ENCODE assay signal across 8 mouse cellular contexts in the genomic region with DNA sequence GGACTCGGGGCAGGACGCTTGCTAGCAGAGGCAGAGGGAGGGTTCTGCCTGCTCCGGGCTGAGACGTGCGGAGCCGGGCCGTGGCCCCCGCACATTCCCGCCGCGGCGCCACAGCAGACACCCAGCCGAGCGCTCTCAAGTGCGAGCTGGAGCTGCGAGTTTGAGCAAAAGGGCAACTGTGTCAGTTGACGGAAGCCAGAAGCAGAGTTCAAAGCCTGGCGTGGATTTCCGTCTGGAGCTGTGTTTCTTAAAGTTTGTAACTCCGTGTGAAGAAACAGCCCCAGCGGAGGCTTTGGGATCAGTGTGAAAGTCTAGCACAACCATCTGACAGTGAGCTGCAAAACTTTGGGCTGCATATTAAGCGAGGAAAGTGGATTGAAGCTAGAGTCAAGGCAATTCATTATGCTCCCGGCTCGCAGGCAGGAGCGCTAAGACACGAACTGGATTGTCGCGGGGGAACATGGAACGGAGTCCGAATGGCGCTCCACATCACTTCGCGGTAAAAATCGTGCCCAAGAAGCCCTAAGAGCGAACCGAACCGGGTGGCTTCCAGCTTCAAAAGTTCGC. TPM values are rescaled to one million over a fixed set of nuclear protein-coding genes. Genes with fewer than 3 reads are reported as not detected.
DNase-seq lines count a peak whose midpoint lies in the region; ATAC-seq lines count a peak whose summit lies in the region.

No protein-coding gene starts in this region.

- H3K9me3 ChIP-seq in heart, embryonic 13.5 days, result no peaks in the 10 kb centered on the region
- H3K9me3 ChIP-seq in liver, embryonic 12.5 days (replicated peaks), result no peaks in the 10 kb centered on the region
- no peaks in the 10 kb centered on the region for H3K9me3 ChIP-seq in stomach, embryonic 15.5 days

- H3K27ac ChIP-seq in brown adipose tissue, adult 24 weeks (replicated peaks; ENCODE audit: low read depth, low read length), result peak overlapping the region; percentile 86
- peak overlapping the region; percentile 100 for H3K27ac ChIP-seq in heart, embryonic 13.5 days (replicated peaks)
- H3K27ac ChIP-seq in liver, embryonic 12.5 days, result peak overlapping the region; percentile 100
- H3K27ac ChIP-seq in stomach, embryonic 15.5 days, result peak overlapping the region; percentile 100

- H3K36me3 ChIP-seq in heart, embryonic 13.5 days, result no peaks in the 10 kb centered on the region
- H3K36me3 ChIP-seq in liver, embryonic 12.5 days, result no peaks in the 10 kb centered on the region
- no peaks in the 10 kb centered on the region for H3K36me3 ChIP-seq in stomach, embryonic 15.5 days

- H3K4me2 ChIP-seq in heart, embryonic 13.5 days, result peak overlapping the region; percentile 88
- H3K4me2 ChIP-seq in liver, embryonic 12.5 days, result peak overlapping the region; percentile 97
- H3K4me2 ChIP-seq in stomach, embryonic 15.5 days, result peak overlapping the region; percentile 93

- peaks cover 7% of the 10 kb centered on the region; the same call in 1 of the 2 replicates for H3K4me1 ChIP-seq in brown adipose tissue, adult 24 weeks (ENCODE audit: control insufficient read depth, insufficient read depth, insufficient read length, low read length)
- peaks cover 19% of the 10 kb centered on the region for H3K4me1 ChIP-seq in heart, embryonic 13.5 days
- H3K4me1 ChIP-seq in liver, embryonic 12.5 days, result peaks cover 30% of the 10 kb centered on the region
- peaks cover 17% of the 10 kb centered on the region for H3K4me1 ChIP-seq in stomach, embryonic 15.5 days

- peak; percentile 77 for DNase-seq in fat pad, adult 2 months (ENCODE audit: extremely low read depth, low read depth, low spot score)
- DNase-seq in kidney, postnatal 10 days, result peak; percentile 91
- DNase-seq in natural killer cell, adult 2 months (ENCODE audit: low spot score in 2 of 2), result peak; percentile 76 to 81

- no peaks in the 10 kb centered on the region for H3K27me3 ChIP-seq in heart, embryonic 13.5 days (replicated peaks)
- H3K27me3 ChIP-seq in liver, embryonic 12.5 days (replicated peaks), result no peaks in the 10 kb centered on the region
- no peaks in the 10 kb centered on the region for H3K27me3 ChIP-seq in stomach, embryonic 15.5 days (replicated peaks)

- H3K4me3 ChIP-seq in brown adipose tissue, adult 24 weeks (ENCODE audit: insufficient read depth, low read depth, low read length), result peak overlapping the region; percentile 64
- H3K4me3 ChIP-seq in heart, embryonic 13.5 days, result peak overlapping the region; percentile 100
- H3K4me3 ChIP-seq in liver, embryonic 12.5 days, result peak overlapping the region; percentile 99
- H3K4me3 ChIP-seq in stomach, embryonic 15.5 days (replicated peaks), result peak overlapping the region; percentile 62

- peak; percentile 49 for ATAC-seq in CD4-positive, CD25-positive, alpha-beta regulatory T cell, adult 4 months
- ATAC-seq in heart, embryonic 13.5 days (ENCODE audit: extremely low read depth, insufficient number of reproducible peaks, low FRiP score, low TSS enrichment), result peak; percentile 10; the same call in 1 of the 2 replicates
- ATAC-seq in liver, embryonic 12.5 days, result peak; percentile 48
- peak; percentile 44 for ATAC-seq in stomach, embryonic 15.5 days (ENCODE audit: insufficient read depth, low FRiP score, low read depth)

- peak overlapping the region; percentile 100 for H3K9ac ChIP-seq in heart, embryonic 13.5 days
- peak overlapping the region; percentile 100 for H3K9ac ChIP-seq in liver, embryonic 12.5 days
- H3K9ac ChIP-seq in stomach, embryonic 15.5 days, result peak overlapping the region; percentile 70

- under 1% methylated on average over 38 of the region's 38 CpGs for WGBS in heart, embryonic 13.5 days
- WGBS in liver, embryonic 12.5 days (ENCODE audit: insufficient replicate concordance), result under 1% methylated on average over 38 of the region's 38 CpGs
- WGBS in stomach, embryonic 15.5 days, result under 1% methylated on average over 38 of the region's 38 CpGs

RNA-seq across cellular contexts. Expression of a gene that starts 0.8 kb away (rescaled TPM):
- polyA plus RNA-seq in CD4-positive, CD25-positive, alpha-beta regulatory T cell, adult 4 months (2017; shearing (Covaris generic)), result 10 to 100 TPM; 74.4 to 76.7 TPM
- polyA plus RNA-seq in brown adipose tissue, adult 24 weeks (2012; ENCODE audit: insufficient read depth, insufficient read length, missing spikeins), result 13.5 and 18.7 TPM in 2 replicates
- polyA plus RNA-seq in heart, embryonic 13.5 days (2015; fragmentation: Nextera tagmentation; extraction: Ambion mirVana), result 21.1 and 21.2 TPM in 2 replicates
- 14.7 TPM in 2 replicates for polyA plus RNA-seq in liver, embryonic 12.5 days (2016; fragmentation: Nextera tagmentation; extraction: Ambion mirVana)
- 27.0 and 29.2 TPM in 2 replicates for polyA plus RNA-seq in stomach, embryonic 15.5 days (2015; fragmentation: Nextera tagmentation; extraction: Ambion mirVana)

Comparison
In these comparisons a context has a peak if more than half of its experiments do, and no peak if none do; other contexts are left out.
1. Peak in every context shown above with its lines: DNase-seq, ATAC-seq, H3K4me3 ChIP-seq and H3K27ac ChIP-seq.